8 mouse cellular contexts compared by ENCODE assay signal in genomic region chr1:155048947-155049346, GRCm38 (mm10). TPM values are rescaled to one million over a fixed set of nuclear protein-coding genes. Genes with fewer than 3 reads are reported as not detected.
A peak's percentile ranks its signal among the peaks of the same experiment; 100 is the strongest.
DNase-seq lines count a peak whose midpoint lies in the region; ATAC-seq and TF ChIP-seq lines count a peak whose summit lies in the region.

No protein-coding gene starts in this region.

- H3K9ac ChIP-seq in heart, embryonic 15.5 days, result no peak overlapping the region
- H3K9ac ChIP-seq in liver, embryonic 13.5 days, result no peak overlapping the region
- H3K9ac ChIP-seq in stomach, embryonic 15.5 days, result no peak overlapping the region

- peaks cover 44% of the 10 kb centered on the region for H3K4me1 ChIP-seq in heart, embryonic 15.5 days (replicated peaks)
- H3K4me1 ChIP-seq in liver, embryonic 13.5 days (replicated peaks), result peaks cover 26% of the 10 kb centered on the region
- peaks cover 36% of the 10 kb centered on the region for H3K4me1 ChIP-seq in stomach, embryonic 15.5 days

- DNase-seq in brain, embryonic 18.5 days (ENCODE audit: low read depth, low spot score), result peak; percentile 60
- peak; percentile 55 for DNase-seq in fibroblast of lung, adult 2 months (ENCODE audit: low read depth)
- peak; percentile 94 for DNase-seq in kidney, postnatal 14 days
- peak; percentile 75 for DNase-seq in liver, embryonic 13.5 days
- DNase-seq in neural tube, embryonic 10.5 days (ENCODE audit: extremely low spot score, low spot score), result peak; percentile 95

- TF ChIP-seq CTCF in C2C12 (IDR thresholded peaks at IDR 0.05; ENCODE audit: control insufficient read depth, insufficient read depth, insufficient read length), result peak; percentile 97

- H3K4me2 ChIP-seq in heart, embryonic 15.5 days, result no peak overlapping the region
- H3K4me2 ChIP-seq in liver, embryonic 13.5 days, result no peak overlapping the region
- no peak overlapping the region for H3K4me2 ChIP-seq in stomach, embryonic 15.5 days

- H3K4me3 ChIP-seq in C2C12 (ENCODE audit: insufficient read depth, poor library complexity, severe bottlenecking), result no peak overlapping the region
- H3K4me3 ChIP-seq in heart, embryonic 15.5 days, result no peak overlapping the region
- no peak overlapping the region for H3K4me3 ChIP-seq in liver, embryonic 13.5 days (replicated peaks)
- H3K4me3 ChIP-seq in stomach, embryonic 15.5 days (replicated peaks), result no peak overlapping the region

- no peaks in the 10 kb centered on the region for H3K79me2 ChIP-seq in C2C12 (ENCODE audit: control insufficient read depth, insufficient read depth)

- H3K27ac ChIP-seq in heart, embryonic 15.5 days, result no peak overlapping the region
- H3K27ac ChIP-seq in liver, embryonic 13.5 days, result no peak overlapping the region
- no peak overlapping the region for H3K27ac ChIP-seq in stomach, embryonic 15.5 days

- no peaks in the 10 kb centered on the region for H3K9me3 ChIP-seq in heart, embryonic 15.5 days (replicated peaks)
- no peaks in the 10 kb centered on the region for H3K9me3 ChIP-seq in liver, embryonic 13.5 days (replicated peaks)
- no peaks in the 10 kb centered on the region for H3K9me3 ChIP-seq in stomach, embryonic 15.5 days

- H3ac ChIP-seq in C2C12 (ENCODE audit: control insufficient read depth, insufficient read length, low read depth), result no peak overlapping the region

- H3K36me3 ChIP-seq in C2C12 (ENCODE audit: control insufficient read depth, insufficient read depth), result no peaks in the 10 kb centered on the region
- no peaks in the 10 kb centered on the region for H3K36me3 ChIP-seq in heart, embryonic 15.5 days
- H3K36me3 ChIP-seq in liver, embryonic 13.5 days, result no peaks in the 10 kb centered on the region
- no peaks in the 10 kb centered on the region for H3K36me3 ChIP-seq in stomach, embryonic 15.5 days

- no peaks in the 10 kb centered on the region for H3K79me3 ChIP-seq in C2C12 (ENCODE audit: low read depth)

- peak; percentile 73 for ATAC-seq in heart, embryonic 15.5 days (replicated peaks; ENCODE audit: insufficient number of reproducible peaks, insufficient read depth, low FRiP score, low read depth)
- ATAC-seq in liver, embryonic 13.5 days (ENCODE audit: low read depth), result peak; percentile 73
- ATAC-seq in stomach, embryonic 15.5 days (ENCODE audit: insufficient read depth, low FRiP score, low read depth), result peak; percentile 70

- 2% methylated on average over 5 of the region's 5 CpGs for WGBS in heart, embryonic 15.5 days
- whole genome bisulfite sequencing in liver, embryonic 13.5 days (ENCODE audit: insufficient replicate concordance), result 4% methylated on average over 5 of the region's 5 CpGs
- 6% methylated on average over 5 of the region's 5 CpGs for WGBS in stomach, embryonic 15.5 days

- no peaks in the 10 kb centered on the region for H3K27me3 ChIP-seq in C2C12 (ENCODE audit: control insufficient read depth, insufficient read depth, insufficient read length)
- no peaks in the 10 kb centered on the region for H3K27me3 ChIP-seq in heart, embryonic 15.5 days
- peaks cover 9% of the 10 kb centered on the region; the same call in 1 of the 2 replicates for H3K27me3 ChIP-seq in liver, embryonic 13.5 days
- no peaks in the 10 kb centered on the region for H3K27me3 ChIP-seq in stomach, embryonic 15.5 days (replicated peaks)

TF ChIP-seq in C2C12, 6 proteins besides CTCF, POLR2A, EP300 and RAD21:
- TF ChIP-seq MAX (IDR thresholded peaks at IDR 0.05), result no peak
TF ChIP-seq in C2C12: peak in this region for 0.

RNA-seq across cellular contexts. Expression of gene Ier5, which starts 50.5 kb away (rescaled TPM):
- polyA plus RNA-seq in C2C12 (2012; fragmentation: generic; extraction: Trizol), result 24.4 TPM
- 5.0 and 5.5 TPM in 2 replicates for polyA plus RNA-seq in heart, embryonic 15.5 days (2015; fragmentation: Nextera tagmentation; extraction: Ambion mirVana)
- 1.6 and 1.9 TPM in 2 replicates for polyA plus RNA-seq in liver, embryonic 13.5 days (2015; fragmentation: Nextera tagmentation; extraction: Ambion mirVana)
- polyA plus RNA-seq in stomach, embryonic 15.5 days (2015; fragmentation: Nextera tagmentation; extraction: Ambion mirVana), result 5.8 TPM in 2 replicates
